Mouse (Mus musculus) retina, adult 2 months (tissue): ENCODE data around the gene Ugt2b35.
"Not testable (repeated sequence)": the region's sequence is repeated elsewhere in the genome, so short reads cannot be mapped to it uniquely, and the experiment has no call there.

Experiments
- DNase-seq: peaks from one replicate; pipeline ENCODE4 v3.0.0-alpha.2; 2012; ENCODE audit warnings: low read depth, low spot score

Ugt2b35 gene

GRCm38 (mm10) chr5:87000395-87001073 is at the start of gene Ugt2b35:
Ugt2b35 (plus strand) TSS chr5:87000860.
- DNase-seq, result no peak

GRCm38 (mm10) chr5:86960504-86960903 is 40.2 kb upstream of the Ugt2b35 start:
- no peak for DNase-seq

- no peak for DNase-seq
These were observed 38.9 kb upstream of the Ugt2b35 start for GRCm38 (mm10) chr5:86961587-86962358.

- DNase-seq, result not testable (repeated sequence)
These were observed 37.8 kb upstream of the Ugt2b35 start for GRCm38 (mm10) chr5:86962849-86963248.

GRCm38 (mm10) chr5:86967271-86967670 is 33.4 kb upstream of the Ugt2b35 start:
- DNase-seq, result not testable (repeated sequence)

GRCm38 (mm10) chr5:87004735-87005134 is 4.1 kb downstream of the Ugt2b35 start:
- no peak for DNase-seq

- DNase-seq, result no peak
These were observed 14.8 kb downstream of the Ugt2b35 start for GRCm38 (mm10) chr5:87015477-87015876.

GRCm38 (mm10) chr5:87027359-87027758 is 26.7 kb downstream of the Ugt2b35 start:
- DNase-seq, result no peak

- DNase-seq, result no peak
These were observed 30.0 kb downstream of the Ugt2b35 start for GRCm38 (mm10) chr5:87030624-87031023.
